Mouse (Mus musculus) neural tube, embryonic 14.5 days (tissue): Measurements from ENCODE around the gene Lrig1. TPM values are rescaled to one million over a fixed set of nuclear protein-coding genes. Genes with fewer than 3 reads are reported as not detected.

Source experiments
- ATAC-seq: fragments of 200-750 bp; cut with Nextera tagmentation; 2 replicates; pipeline ENCODE4 v1.8.0; 2017; ENCODE audit warnings: low read depth, mild to moderate bottlenecking, moderate TSS enrichment, moderate library complexity
- H3K27ac ChIP-seq: fragments of 300-500 bp; sonication (generic); 2 replicates; pipeline ENCODE4 v1.5.1; 2014; ENCODE audit warnings: low read depth, mild to moderate bottlenecking, control low read depth, low read length, moderate library complexity, mixed read lengths
- H3K27me3 ChIP-seq: fragments of 300-500 bp; sonication (generic); 2 replicates; pipeline ENCODE4 v1.6.1; 2014; ENCODE audit warnings: low read length; ENCODE audit not compliant: control insufficient read depth, insufficient read depth
- H3K36me3 ChIP-seq: fragments of 300-500 bp; sonication (generic); 2 replicates; pipeline ENCODE4 v1.6.1; 2014; ENCODE audit warnings: low read length, mixed read lengths; ENCODE audit not compliant: control insufficient read depth, insufficient read depth
- H3K4me1 ChIP-seq: fragments of 300-500 bp; sonication (generic); 2 replicates; pipeline ENCODE4 v1.6.1; 2014; ENCODE audit warnings: low read length; ENCODE audit not compliant: control insufficient read depth, insufficient read depth
- H3K4me2 ChIP-seq: fragments of 300-500 bp; sonication (generic); 2 replicates; pipeline ENCODE4 v1.6.1; 2014; ENCODE audit warnings: mild to moderate bottlenecking, low read depth, low read length, control low read depth
- H3K4me3 ChIP-seq: fragments of 300-500 bp; sonication (generic); 2 replicates; pipeline ENCODE4 v1.5.1; 2014; ENCODE audit warnings: low read depth, low read length, control low read depth, mixed read lengths
- H3K9ac ChIP-seq: fragments of 300-500 bp; sonication (generic); replicated peaks from 2 replicates; pipeline ENCODE4 v1.6.1; 2014; ENCODE audit warnings: low read depth, mild to moderate bottlenecking, control low read depth, low read length, mixed read lengths
- H3K9me3 ChIP-seq: fragments of 300-500 bp; sonication (generic); 2 replicates; pipeline ENCODE4 v1.6.1; 2016; ENCODE audit warnings: low read length; ENCODE audit not compliant: control insufficient read depth
- WGBS: fragments of 180-500 bp; shearing (Covaris S2); extraction: QIAGEN DNeasy Blood & Tissue Kit; methylation state at CpG from one replicate; pipeline ENCODE4 v1.1.7; 2014; 5-methylcytosine and 5-hydroxymethylcytosine counted together
- polyA plus RNA-seq: library from polyadenylated mRNA; unstranded; fragments of >200 nt; fragmentation: Nextera tagmentation; extraction: Ambion mirVana; gene quantifications from 2 replicates; pipeline ENCODE4 v1.2.1, GENCODE M21; 2014

The Lrig1 gene
- 20.6 and 25.2 TPM in 2 replicates for polyA plus RNA-seq

GRCm38 (mm10) chr6:94700067-94700491 is at the start of gene Lrig1:
Gene Lrig1, minus strand, starts transcription at chr6:94700158.
- H3K27ac ChIP-seq = peak within 1 kb of the TSS; percentile 82
- WGBS = 0% methylated on average over 20 of the region's 40 CpGs
- H3K4me3 ChIP-seq = peak within 1 kb of the TSS; percentile 86

GRCm38 (mm10) chr6:94749626-94750025 is 49.7 kb upstream of the Lrig1 start:
- WGBS = 76% methylated on average over 3 of the region's 3 CpGs
- no peak for ATAC-seq
- H3K36me3 ChIP-seq = no peaks in the 10 kb centered on the region
- no peak overlapping the region for H3K4me2 ChIP-seq
- no peak overlapping the region for H3K4me3 ChIP-seq
- H3K9ac ChIP-seq = no peak overlapping the region
- H3K27me3 ChIP-seq = no peaks in the 10 kb centered on the region
- no peak overlapping the region for H3K27ac ChIP-seq
- no peaks in the 10 kb centered on the region for H3K9me3 ChIP-seq
- H3K4me1 ChIP-seq = no peaks in the 10 kb centered on the region

More at GRCm38 (mm10) chr6:94700067-94700491, at the start of gene Lrig1:
- peak within 1 kb of the TSS; percentile 83 for H3K9ac ChIP-seq
- peaks cover 8% of the 10 kb centered on the region; the same call in 1 of the 2 replicates for H3K4me1 ChIP-seq
- peak; percentile 99 for ATAC-seq
- H3K36me3 ChIP-seq = no peaks in the 10 kb centered on the region
- no peaks in the 10 kb centered on the region for H3K9me3 ChIP-seq
- peak within 1 kb of the TSS; percentile 79 for H3K4me2 ChIP-seq
- no peaks in the 10 kb centered on the region for H3K27me3 ChIP-seq

GRCm38 (mm10) chr6:94748361-94748760 is 48.4 kb upstream of the Lrig1 start:
- no peak for ATAC-seq
- Histone ChIP-seq H3K27ac (no peak overlapping the region), H3K4me3 (no peak overlapping the region), H3K27me3 (no peaks in the 10 kb centered on the region), H3K9me3 (no peaks in the 10 kb centered on the region), H3K9ac (no peak overlapping the region), H3K36me3 (no peaks in the 10 kb centered on the region), H3K4me2 (no peak overlapping the region), H3K4me1 (no peaks in the 10 kb centered on the region)
- WGBS = 63% methylated on average over 7 of the region's 7 CpGs

GRCm38 (mm10) chr6:94740117-94740729 is 40.3 kb upstream of the Lrig1 start:
- H3K27me3 ChIP-seq = no peaks in the 10 kb centered on the region
- no peak overlapping the region for H3K4me2 ChIP-seq
- no peak overlapping the region for H3K9ac ChIP-seq
- H3K4me3 ChIP-seq = no peak overlapping the region
- no peak overlapping the region for H3K27ac ChIP-seq
- WGBS = 86% methylated on average over 14 of the region's 14 CpGs
- H3K36me3 ChIP-seq = no peaks in the 10 kb centered on the region
- ATAC-seq = no peak
- no peaks in the 10 kb centered on the region for H3K9me3 ChIP-seq
- H3K4me1 ChIP-seq = no peaks in the 10 kb centered on the region

- H3K9me3 ChIP-seq = no peaks in the 10 kb centered on the region
Measured at GRCm38 (mm10) chr6:94738647-94739046, 38.7 kb upstream of the Lrig1 start.

GRCm38 (mm10) chr6:94733878-94734277 is 33.9 kb upstream of the Lrig1 start:
- Histone ChIP-seq H3K27ac (no peak overlapping the region), H3K27me3 (no peaks in the 10 kb centered on the region), H3K9ac (no peak overlapping the region), H3K9me3 (no peaks in the 10 kb centered on the region), H3K4me2 (no peak overlapping the region), H3K36me3 (no peaks in the 10 kb centered on the region), H3K4me3 (no peak overlapping the region), H3K4me1 (no peaks in the 10 kb centered on the region)
- 87% methylated on average over 5 of the region's 5 CpGs for WGBS
- no peak for ATAC-seq

More at GRCm38 (mm10) chr6:94738647-94739046, 38.7 kb upstream of the Lrig1 start:
- no peak overlapping the region for H3K27ac ChIP-seq
- no peaks in the 10 kb centered on the region for H3K27me3 ChIP-seq
- no peak overlapping the region for H3K4me2 ChIP-seq
- no peak for ATAC-seq
- H3K9ac ChIP-seq = no peak overlapping the region
- 58% methylated on average over 3 of the region's 3 CpGs for WGBS
- no peak overlapping the region for H3K4me3 ChIP-seq
- no peaks in the 10 kb centered on the region for H3K36me3 ChIP-seq
- H3K4me1 ChIP-seq = no peaks in the 10 kb centered on the region

- H3K4me1 ChIP-seq = no peaks in the 10 kb centered on the region
- no peak overlapping the region for H3K4me3 ChIP-seq
- no peaks in the 10 kb centered on the region for H3K27me3 ChIP-seq
- H3K9me3 ChIP-seq = no peaks in the 10 kb centered on the region
- H3K27ac ChIP-seq = no peak overlapping the region
- no peak overlapping the region for H3K9ac ChIP-seq
- ATAC-seq = no peak
- H3K36me3 ChIP-seq = no peaks in the 10 kb centered on the region
- no peak overlapping the region for H3K4me2 ChIP-seq
- WGBS = 63% methylated on average over 18 of the region's 18 CpGs
Measured at GRCm38 (mm10) chr6:94729847-94730246, 29.9 kb upstream of the Lrig1 start.

- H3K36me3 ChIP-seq = no peaks in the 10 kb centered on the region
- no peak overlapping the region for H3K4me3 ChIP-seq
- no peak overlapping the region for H3K9ac ChIP-seq
- H3K27ac ChIP-seq = no peak overlapping the region
- H3K4me2 ChIP-seq = no peak overlapping the region
- no peak for ATAC-seq
- WGBS = 57% methylated on average over 3 of the region's 3 CpGs
- H3K9me3 ChIP-seq = no peaks in the 10 kb centered on the region
- no peaks in the 10 kb centered on the region for H3K4me1 ChIP-seq
- H3K27me3 ChIP-seq = no peaks in the 10 kb centered on the region
Measured at GRCm38 (mm10) chr6:94729132-94729531, 29.2 kb upstream of the Lrig1 start.

- Histone ChIP-seq H3K9ac (no peak overlapping the region), H3K27me3 (no peaks in the 10 kb centered on the region), H3K9me3 (no peaks in the 10 kb centered on the region), H3K4me3 (no peak overlapping the region), H3K4me1 (no peaks in the 10 kb centered on the region), H3K27ac (no peak overlapping the region), H3K36me3 (no peaks in the 10 kb centered on the region), H3K4me2 (no peak overlapping the region)
- 83% methylated on average over 1 of the region's 1 CpGs for WGBS
- ATAC-seq = no peak
Measured at GRCm38 (mm10) chr6:94724612-94725011, 24.7 kb upstream of the Lrig1 start.
